Mouse (Mus musculus) forebrain, embryonic 14.5 days (tissue): ENCODE measurements around the gene Dner. TPM values are rescaled to one million over a fixed set of nuclear protein-coding genes. Genes with fewer than 3 reads are reported as not detected.

Experiments used
- ATAC-seq: fragments of 200-750 bp; cut with Nextera tagmentation; 2 replicates; pipeline ENCODE4 v1.8.0; 2017; ENCODE audit warnings: mild to moderate bottlenecking, moderate library complexity
- DNase-seq: peaks from one replicate; pipeline ENCODE4 v3.0.0-alpha.2; 2015; ENCODE audit warnings: low spot score
- H3K27ac ChIP-seq: fragments of 300-500 bp; sonication (generic); 2 replicates; pipeline ENCODE4 v1.5.1; 2014; ENCODE audit warnings: low read depth, mild to moderate bottlenecking, control low read depth, low read length, moderate library complexity
- H3K27me3 ChIP-seq: fragments of 300-500 bp; sonication (generic); replicated peaks from 2 replicates; pipeline ENCODE4 v1.6.1; 2014; ENCODE audit warnings: low read length, control low read depth, mixed read lengths; ENCODE audit not compliant: control insufficient read depth, insufficient read depth
- H3K36me3 ChIP-seq: fragments of 300-500 bp; sonication (generic); 2 replicates; pipeline ENCODE4 v1.6.1; 2014; ENCODE audit warnings: low read length, control low read depth; ENCODE audit not compliant: control insufficient read depth, insufficient read depth
- H3K4me1 ChIP-seq: fragments of 300-500 bp; sonication (generic); 2 replicates; pipeline ENCODE4 v1.6.1; 2014; ENCODE audit warnings: antibody characterized with exemption, low read length, control low read depth; ENCODE audit not compliant: control insufficient read depth, insufficient read depth
- H3K4me2 ChIP-seq: fragments of 300-500 bp; sonication (generic); 2 replicates; pipeline ENCODE4 v1.6.1; 2014; ENCODE audit warnings: mild to moderate bottlenecking, control low read depth, low read length
- H3K4me3 ChIP-seq: fragments of 300-500 bp; sonication (generic); 2 replicates; pipeline ENCODE4 v1.5.1; 2014; ENCODE audit warnings: low read depth, low read length, control low read depth
- H3K9ac ChIP-seq: fragments of 300-500 bp; sonication (generic); 2 replicates; pipeline ENCODE4 v1.6.1; 2014; ENCODE audit warnings: mild to moderate bottlenecking, low read length, control low read depth, moderate library complexity
- H3K9me3 ChIP-seq: fragments of 300-500 bp; sonication (generic); replicated peaks from 2 replicates; pipeline ENCODE4 v1.6.1; 2016; ENCODE audit warnings: low read length, control low read depth, mixed read lengths; ENCODE audit not compliant: control insufficient read depth
- WGBS: fragments of 180-500 bp; shearing (Covaris S2); extraction: QIAGEN DNeasy Blood & Tissue Kit; methylation state at CpG from one replicate; pipeline ENCODE4 v1.1.7; 2014; 5-methylcytosine and 5-hydroxymethylcytosine counted together
- polyA plus RNA-seq: library from polyadenylated mRNA; unstranded; fragments of >200 nt; fragmentation: Nextera tagmentation; extraction: Ambion mirVana; gene quantifications from 2 replicates; pipeline ENCODE4 v1.2.1, GENCODE M21; 2014

Gene Dner
- polyA plus RNA-seq, 1 experiment from 2014 or later = 103 TPM

DNA sequence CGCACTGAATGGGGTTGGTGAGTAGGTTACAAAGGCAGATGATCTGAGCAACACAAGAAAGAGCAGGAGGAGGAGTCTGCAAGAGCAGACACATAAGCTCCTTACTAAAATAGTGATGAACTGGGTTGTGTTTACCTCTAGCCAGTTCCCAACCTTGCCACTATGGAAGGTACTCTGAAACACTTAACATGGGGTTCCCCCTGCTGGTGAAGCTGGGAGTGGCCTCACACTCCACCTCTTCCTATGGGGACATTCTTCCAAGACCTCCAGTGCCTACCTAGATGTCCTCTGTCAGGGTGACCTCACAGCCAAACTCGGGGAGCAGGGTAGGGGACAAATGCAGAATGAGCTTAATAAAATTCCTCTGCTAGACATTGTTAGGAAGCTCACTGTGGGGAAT, 114.2 kb downstream of the Dner start:
- Histone ChIP-seq H3K4me2 (no peak overlapping the region), H3K4me1 (peaks cover 18% of the 10 kb centered on the region), H3K9me3 (no peaks in the 10 kb centered on the region), H3K27me3 (no peaks in the 10 kb centered on the region), H3K27ac (no peak overlapping the region), H3K9ac (no peak overlapping the region), H3K36me3 (no peaks in the 10 kb centered on the region), H3K4me3 (no peak overlapping the region)
- ATAC-seq (peak; percentile 24; the same call in 1 of the 2 replicates), DNase-seq (peak; percentile 64)
- 54% methylated on average over 2 of the region's 2 CpGs for WGBS

DNA sequence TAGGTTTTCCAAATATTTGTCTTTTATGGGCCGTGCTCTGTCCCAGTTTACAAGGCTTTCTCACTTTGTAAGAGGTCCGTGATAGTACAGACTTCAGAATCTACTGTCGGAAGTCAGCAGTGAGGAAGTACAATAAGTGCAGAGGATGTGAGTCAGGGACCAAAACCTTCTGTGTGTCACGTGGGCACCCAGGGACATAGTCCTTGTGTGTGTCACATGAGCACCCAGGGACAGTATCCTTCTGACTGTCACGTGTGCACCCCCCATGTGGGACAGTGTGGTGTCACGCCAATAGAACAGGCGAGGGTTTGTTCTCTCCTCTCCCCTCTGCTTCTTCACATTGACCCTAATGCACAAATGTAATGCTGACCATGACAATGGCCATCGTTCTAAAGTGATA, 134.2 kb downstream of the Dner start:
- 83% methylated on average over 8 of the region's 8 CpGs for WGBS
- Histone ChIP-seq H3K4me2 (no peak overlapping the region), H3K36me3 (no peaks in the 10 kb centered on the region), H3K9ac (no peak overlapping the region), H3K4me3 (no peak overlapping the region), H3K4me1 (peaks cover 5% of the 10 kb centered on the region; the same call in 1 of the 2 replicates), H3K27ac (no peak overlapping the region), H3K27me3 (no peaks in the 10 kb centered on the region), H3K9me3 (no peaks in the 10 kb centered on the region)
- ATAC-seq (no peak), DNase-seq (no peak)

- no peak overlapping the region for H3K9ac ChIP-seq
- no peaks in the 10 kb centered on the region for H3K27me3 ChIP-seq
- H3K9me3 ChIP-seq = no peaks in the 10 kb centered on the region
- no peak for DNase-seq
- no peak for ATAC-seq
- no peak overlapping the region for H3K27ac ChIP-seq
- 77% methylated on average over 4 of the region's 4 CpGs for WGBS
- H3K4me3 ChIP-seq = no peak overlapping the region
- H3K4me2 ChIP-seq = no peak overlapping the region
- no peaks in the 10 kb centered on the region for H3K36me3 ChIP-seq
- peaks cover 6% of the 10 kb centered on the region; the same call in 1 of the 2 replicates for H3K4me1 ChIP-seq
Observed at GRCm38 (mm10) chr1:84561387-84561786, 134.6 kb downstream of the Dner start.

DNA sequence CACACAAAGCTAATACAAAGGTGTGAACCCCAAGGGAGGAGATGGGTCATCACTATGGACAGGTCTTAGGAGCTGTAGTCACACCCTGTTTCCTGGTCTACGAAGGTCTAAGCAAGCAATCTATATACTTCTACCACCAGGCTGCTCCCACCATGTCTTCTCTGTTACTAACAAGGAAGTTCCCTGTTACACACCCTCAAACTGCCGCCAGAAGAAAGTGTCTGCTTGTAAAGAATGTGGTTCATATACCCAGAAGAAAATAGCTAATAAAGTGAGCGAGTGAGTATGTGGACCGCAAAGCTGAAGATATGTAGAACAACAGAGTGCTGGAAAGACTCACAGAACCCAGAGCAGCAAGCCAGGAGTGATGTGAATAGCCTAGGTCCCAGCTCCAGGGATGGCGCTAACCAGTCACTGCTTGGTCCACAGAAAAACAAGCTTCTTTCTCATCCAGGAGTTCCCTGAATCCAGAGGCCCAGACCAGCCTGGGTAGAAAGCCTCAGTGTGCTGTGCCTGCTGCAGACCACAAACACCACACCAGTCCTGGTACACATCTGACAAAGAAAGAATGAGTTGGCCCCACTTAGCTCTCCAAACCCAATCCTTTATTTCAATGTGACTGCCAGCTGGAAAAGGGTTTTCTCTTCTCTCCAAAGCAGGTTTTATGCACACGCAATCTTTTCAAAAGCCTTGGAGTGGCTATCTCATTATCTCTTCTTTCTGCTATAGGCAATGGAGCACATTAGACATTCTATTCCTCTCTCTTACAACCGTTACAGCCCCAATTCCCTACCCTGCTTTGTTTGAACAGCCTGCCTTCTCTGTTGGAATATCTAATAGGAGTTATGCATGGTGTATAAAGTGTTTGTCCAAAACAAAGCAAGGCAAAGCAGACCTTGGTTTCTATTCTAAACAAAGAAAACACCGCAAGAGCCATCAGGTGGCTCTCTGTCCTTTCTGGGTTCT, 139.2 kb downstream of the Dner start:
- Histone ChIP-seq H3K9ac (no peak overlapping the region), H3K4me1 (peaks cover 6% of the 10 kb centered on the region; the same call in 1 of the 2 replicates), H3K36me3 (no peaks in the 10 kb centered on the region), H3K9me3 (no peaks in the 10 kb centered on the region), H3K27ac (no peak overlapping the region), H3K27me3 (no peaks in the 10 kb centered on the region), H3K4me3 (no peak overlapping the region), H3K4me2 (no peak overlapping the region)
- 60% methylated on average over 8 of the region's 8 CpGs for WGBS
- DNase-seq (peak; percentile 44), ATAC-seq (peak; percentile 71)

GRCm38 (mm10) chr1:84552005-84552404, 144.0 kb downstream of the Dner start:
- WGBS = 94% methylated on average over 3 of the region's 3 CpGs
- no peak for ATAC-seq
- Histone ChIP-seq H3K9ac (no peak overlapping the region), H3K4me2 (no peak overlapping the region), H3K4me3 (no peak overlapping the region), H3K4me1 (peaks cover 5% of the 10 kb centered on the region; the same call in 1 of the 2 replicates), H3K36me3 (no peaks in the 10 kb centered on the region), H3K27me3 (no peaks in the 10 kb centered on the region), H3K9me3 (no peaks in the 10 kb centered on the region), H3K27ac (no peak overlapping the region)
- no peak for DNase-seq

DNA sequence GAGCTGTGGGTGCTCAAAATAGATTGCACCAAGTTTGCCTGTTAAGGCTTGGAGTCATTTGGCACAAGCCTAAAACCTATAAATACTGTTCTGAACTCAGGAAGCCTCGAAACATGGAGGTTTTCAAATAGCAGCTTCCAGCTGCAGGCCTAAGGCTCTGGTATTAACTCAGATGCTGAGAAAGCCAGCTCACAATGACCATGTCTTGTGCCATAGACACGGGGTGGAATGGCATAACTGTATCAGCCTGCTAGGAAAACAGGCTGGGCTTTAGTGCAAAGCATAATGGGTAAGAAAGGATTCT, 146.0 kb downstream of the Dner start:
- no peak overlapping the region for H3K9ac ChIP-seq
- no peak overlapping the region for H3K4me3 ChIP-seq
- H3K27ac ChIP-seq = no peak overlapping the region
- H3K9me3 ChIP-seq = no peaks in the 10 kb centered on the region
- 12% methylated on average over 2 of the region's 2 CpGs for WGBS
- no peaks in the 10 kb centered on the region for H3K36me3 ChIP-seq
- H3K4me2 ChIP-seq = no peak overlapping the region
- 0 out of 2 replicates have a peak, but pooled peaks cover 2% of the 10 kb centered on the region for H3K4me1 ChIP-seq
- peak; percentile 7 for DNase-seq
- no peaks in the 10 kb centered on the region for H3K27me3 ChIP-seq
- ATAC-seq = peak; percentile 36; the same call in 1 of the 2 replicates

DNA sequence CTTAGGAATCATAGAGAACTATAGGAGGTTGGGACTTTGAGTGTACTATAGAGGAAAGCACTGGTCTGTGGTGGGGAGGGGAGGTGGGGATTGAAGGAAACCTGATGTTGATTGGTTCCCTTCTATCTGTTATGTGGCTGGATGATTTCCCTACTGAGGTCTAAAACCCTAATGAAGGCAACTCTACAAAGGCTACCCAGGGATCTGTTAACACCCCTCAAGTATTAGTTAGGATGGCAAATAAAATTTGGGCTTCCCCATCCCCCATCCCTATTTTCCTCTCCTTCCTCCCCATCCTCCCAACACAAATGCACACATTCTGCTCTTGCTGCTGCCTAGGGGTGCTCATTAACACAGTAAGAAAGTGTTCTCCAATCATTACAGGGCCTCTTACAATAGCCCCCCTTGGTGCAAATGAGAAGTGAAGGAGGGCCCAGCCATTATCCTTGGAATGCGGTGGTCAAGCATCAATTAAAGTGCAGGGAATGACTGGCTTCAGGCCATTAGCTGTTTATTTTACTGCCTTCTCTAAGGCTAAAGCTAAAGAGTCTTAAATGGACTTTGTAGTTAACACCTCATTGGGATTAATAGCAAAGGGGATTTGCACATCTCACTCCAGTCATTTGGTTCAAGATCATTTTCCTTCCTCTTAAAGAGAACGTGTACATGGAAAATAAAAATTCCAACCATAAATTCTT, 146.5 kb downstream of the Dner start:
- Histone ChIP-seq H3K4me3 (no peak overlapping the region), H3K9ac (no peak overlapping the region), H3K27ac (no peak overlapping the region), H3K4me1 (0 out of 2 replicates have a peak, but pooled peaks cover 2% of the 10 kb centered on the region), H3K4me2 (no peak overlapping the region), H3K9me3 (no peaks in the 10 kb centered on the region), H3K36me3 (no peaks in the 10 kb centered on the region), H3K27me3 (no peaks in the 10 kb centered on the region)
- ATAC-seq (peak; percentile 97), DNase-seq (peak; percentile 73)
- WGBS = 0% methylated on average over 2 of the region's 2 CpGs

DNA sequence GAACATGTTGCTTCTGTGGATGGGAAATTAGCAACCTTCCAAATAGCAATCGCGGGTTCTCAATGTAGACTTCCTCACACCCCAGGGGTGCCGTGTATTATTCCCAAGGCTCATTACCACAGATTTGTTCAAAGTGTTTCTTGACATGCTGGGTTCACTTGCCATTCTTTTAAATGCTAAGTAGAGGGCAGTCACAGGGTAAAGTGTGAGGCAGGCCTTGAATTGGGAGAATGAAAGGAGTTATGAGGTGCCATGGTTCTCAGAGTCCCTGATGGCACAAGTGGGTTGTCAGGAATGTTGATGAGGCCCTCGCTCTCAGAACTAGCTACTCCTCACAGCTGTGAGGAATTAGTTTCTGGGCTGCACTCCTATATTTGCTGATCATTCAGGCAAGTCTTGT, 160.0 kb downstream of the Dner start:
- no peaks in the 10 kb centered on the region for H3K27me3 ChIP-seq
- H3K36me3 ChIP-seq = no peaks in the 10 kb centered on the region
- no peak overlapping the region for H3K9ac ChIP-seq
- ATAC-seq (peak; percentile 72), DNase-seq (peak; percentile 50)
- no peaks in the 10 kb centered on the region for H3K4me1 ChIP-seq
- no peak overlapping the region for H3K27ac ChIP-seq
- 24% methylated on average over 4 of the region's 4 CpGs for WGBS
- H3K4me3 ChIP-seq = no peak overlapping the region
- no peak overlapping the region for H3K4me2 ChIP-seq
- H3K9me3 ChIP-seq = no peaks in the 10 kb centered on the region

GRCm38 (mm10) chr1:84525514-84525913, 170.5 kb downstream of the Dner start:
- Histone ChIP-seq H3K9me3 (no peaks in the 10 kb centered on the region), H3K27me3 (no peaks in the 10 kb centered on the region), H3K9ac (no peak overlapping the region), H3K36me3 (no peaks in the 10 kb centered on the region), H3K4me2 (no peak overlapping the region), H3K4me3 (no peak overlapping the region), H3K27ac (no peak overlapping the region), H3K4me1 (no peaks in the 10 kb centered on the region)
- no peak for DNase-seq
- 77% methylated on average over 3 of the region's 3 CpGs for WGBS
- no peak for ATAC-seq
